In genomic region chr16:63170101-63170500, GRCm38 (mm10) we compare ENCODE assay signal across 14 mouse cellular contexts.
"Had no signal": no experiment of that assay in that cellular context is flagged by ENCODE, and none has a peak within 500 bp of the region (broad histone marks: within the 10 kb centered on the region; RNA-seq: fewer than 3 reads in every experiment).

No protein-coding gene starts in this region.

- H3K9ac ChIP-seq: lung, embryonic 14.5 days; neural tube, embryonic 12.5 days; stomach, embryonic 15.5 days had no signal

- H3K4me3 ChIP-seq: midbrain, embryonic 10.5 days; neural tube, embryonic 12.5 days; stomach, embryonic 15.5 days had no signal

- H3K27ac ChIP-seq: midbrain, embryonic 10.5 days; neural tube, embryonic 12.5 days; stomach, embryonic 15.5 days; stomach, postnatal 0 days had no signal

- H3K9me3 ChIP-seq: midbrain, embryonic 10.5 days; neural tube, embryonic 12.5 days; stomach, embryonic 15.5 days had no signal

- H3K4me1 ChIP-seq: midbrain, embryonic 10.5 days; neural tube, embryonic 12.5 days; stomach, embryonic 15.5 days had no signal

- H3K27me3 ChIP-seq: neural tube, embryonic 12.5 days; stomach, embryonic 15.5 days had no signal

- H3K4me2 ChIP-seq: lung, embryonic 14.5 days; neural tube, embryonic 12.5 days; stomach, embryonic 15.5 days had no signal

- H3K36me3 ChIP-seq: midbrain, embryonic 10.5 days; neural tube, embryonic 12.5 days; stomach, embryonic 15.5 days had no signal

- DNase-seq: lung, adult 18-20 months; lung, embryonic 14.5 days; lung, postnatal 10 days; lung, postnatal 4 days; midbrain, embryonic 14.5 days; right cerebral cortex, postnatal 14 days; thymus, adult 2 months; thymus, postnatal 25 days; thymus, postnatal 4 days had no signal

- ATAC-seq: midbrain, embryonic 16.5 days had no signal
